Mouse (Mus musculus): Measurements from ENCODE around the gene Emc3. TPM values are rescaled to one million over a fixed set of nuclear protein-coding genes. Genes with fewer than 3 reads are reported as not detected.
A peak's percentile ranks its signal among the peaks of the same experiment; 100 is the strongest.

The Emc3 gene
- total and polyA plus RNA-seq, 2 experiments from 2014 or later = 91.8 to 118 TPM

- 57% methylated on average over 28 of the region's 28 CpGs for WGBS
- Histone ChIP-seq H3K9ac (0 out of 2 replicates have a peak overlapping the region, but pooled peaks have one; percentile 6), H3K4me2 (ENCODE audit: low read depth) (peak overlapping the region; percentile 50; the same call in 1 of the 2 replicates), H3K9me3 (ENCODE audit: low read length) (no peaks in the 10 kb centered on the region), H3K27ac (ENCODE audit: low read depth, low read length) (no peak overlapping the region), H3K36me3 (ENCODE audit: insufficient read depth) (peaks cover 40% of the 10 kb centered on the region), H3K27me3 (ENCODE audit: insufficient read depth, low read length) (no peaks in the 10 kb centered on the region), H3K4me1 (ENCODE audit: insufficient read depth) (peaks cover 3% of the 10 kb centered on the region; the same call in 1 of the 2 replicates), H3K4me3 (ENCODE audit: low read depth, low read length) (peak overlapping the region; percentile 33; the same call in 1 of the 2 replicates)
- TF ChIP-seq CTCF (IDR thresholded peaks at IDR 0.05; ENCODE audit: low read depth) = no peak
- no peak for ATAC-seq
- no peak for DNase-seq
Measured at GRCm38 (mm10) chr6:113495071-113495675, 36.3 kb downstream of the Emc3 start.

GRCm38 (mm10) chr6:113494258-113494788 lies 37.1 kb downstream of the Emc3 start:
- Histone ChIP-seq H3K9me3 (ENCODE audit: low read length) (no peaks in the 10 kb centered on the region), H3K27me3 (ENCODE audit: insufficient read depth, low read length) (no peaks in the 10 kb centered on the region), H3K36me3 (ENCODE audit: insufficient read depth) (peaks cover 49% of the 10 kb centered on the region), H3K4me3 (ENCODE audit: low read depth, low read length) (peak overlapping the region; percentile 33), H3K4me1 (ENCODE audit: insufficient read depth) (peaks cover 3% of the 10 kb centered on the region; the same call in 1 of the 2 replicates), H3K27ac (ENCODE audit: low read depth, low read length) (no peak overlapping the region), H3K4me2 (ENCODE audit: low read depth) (peak overlapping the region; percentile 50), H3K9ac (peak overlapping the region; percentile 44)
- ATAC-seq (peak; percentile 88), DNase-seq (peak; percentile 80)
- 3% methylated on average over 54 of the region's 54 CpGs for WGBS
- TF ChIP-seq CTCF (IDR thresholded peaks at IDR 0.05; ENCODE audit: low read depth) = peak; percentile 80

GRCm38 (mm10) chr6:113492101-113492864 lies 39.2 kb downstream of the Emc3 start:
- no peak overlapping the region for H3K4me2 ChIP-seq (ENCODE audit: low read depth)
- ATAC-seq = no peak
- no peak for DNase-seq
- no peaks in the 10 kb centered on the region for H3K27me3 ChIP-seq (ENCODE audit: insufficient read depth, low read length)
- H3K4me1 ChIP-seq (ENCODE audit: insufficient read depth) = peaks cover 3% of the 10 kb centered on the region; the same call in 1 of the 2 replicates
- no peaks in the 10 kb centered on the region for H3K9me3 ChIP-seq (ENCODE audit: low read length)
- no peak for TF ChIP-seq CTCF (IDR thresholded peaks at IDR 0.05; ENCODE audit: low read depth)
- WGBS = 78% methylated on average over 24 of the region's 24 CpGs
- no peak overlapping the region for H3K9ac ChIP-seq
- no peak overlapping the region for H3K4me3 ChIP-seq (ENCODE audit: low read depth, low read length)
- no peak overlapping the region for H3K27ac ChIP-seq (ENCODE audit: low read depth, low read length)
- H3K36me3 ChIP-seq (ENCODE audit: insufficient read depth) = peaks cover 51% of the 10 kb centered on the region

- no peak overlapping the region for H3K4me2 ChIP-seq (ENCODE audit: low read depth)
- 97% methylated on average over 14 of the region's 14 CpGs for WGBS
- H3K9ac ChIP-seq = no peak overlapping the region
- no peak for DNase-seq
- H3K36me3 ChIP-seq (ENCODE audit: insufficient read depth) = peaks cover 51% of the 10 kb centered on the region
- peaks cover 9% of the 10 kb centered on the region for H3K4me1 ChIP-seq (ENCODE audit: insufficient read depth)
- no peaks in the 10 kb centered on the region for H3K9me3 ChIP-seq (ENCODE audit: low read length)
- no peak overlapping the region for H3K4me3 ChIP-seq (ENCODE audit: low read depth, low read length)
- H3K27me3 ChIP-seq (ENCODE audit: insufficient read depth, low read length) = no peaks in the 10 kb centered on the region
- ATAC-seq = no peak
- TF ChIP-seq CTCF (IDR thresholded peaks at IDR 0.05; ENCODE audit: low read depth) = no peak
- H3K27ac ChIP-seq (ENCODE audit: low read depth, low read length) = no peak overlapping the region
Measured at GRCm38 (mm10) chr6:113489410-113489809, 42.0 kb downstream of the Emc3 start.

- 46% methylated on average over 7 of the region's 7 CpGs for WGBS
Measured at GRCm38 (mm10) chr6:113487125-113487576, 44.3 kb downstream of the Emc3 start.

GRCm38 (mm10) chr6:113483729-113484128 lies 47.7 kb downstream of the Emc3 start:
- WGBS = 7% methylated on average over 10 of the region's 10 CpGs
- no peaks in the 10 kb centered on the region for H3K27me3 ChIP-seq (ENCODE audit: insufficient read depth, low read length)
- H3K9me3 ChIP-seq (ENCODE audit: low read length) = no peaks in the 10 kb centered on the region
- peak overlapping the region; percentile 70 for H3K4me2 ChIP-seq (ENCODE audit: low read depth)
- H3K4me3 ChIP-seq (ENCODE audit: low read depth, low read length) = peak overlapping the region; percentile 66
- peak overlapping the region; percentile 83 for H3K9ac ChIP-seq
- H3K27ac ChIP-seq (ENCODE audit: low read depth, low read length) = peak overlapping the region; percentile 88
- TF ChIP-seq CTCF (IDR thresholded peaks at IDR 0.05; ENCODE audit: low read depth) = peak; percentile 32
- DNase-seq = peak; percentile 49
- H3K36me3 ChIP-seq (ENCODE audit: insufficient read depth) = peaks cover 14% of the 10 kb centered on the region
- peaks cover 19% of the 10 kb centered on the region for H3K4me1 ChIP-seq (ENCODE audit: insufficient read depth)
- ATAC-seq = peak; percentile 52

More at GRCm38 (mm10) chr6:113487125-113487576, 44.3 kb downstream of the Emc3 start:
- H3K27me3 ChIP-seq (ENCODE audit: insufficient read depth, low read length) = no peaks in the 10 kb centered on the region
- no peak overlapping the region for H3K4me2 ChIP-seq (ENCODE audit: low read depth)
- H3K9ac ChIP-seq = no peak overlapping the region
- peaks cover 19% of the 10 kb centered on the region for H3K4me1 ChIP-seq (ENCODE audit: insufficient read depth)
- DNase-seq = no peak
- ATAC-seq = no peak
- no peaks in the 10 kb centered on the region for H3K9me3 ChIP-seq (ENCODE audit: low read length)
- peaks cover 41% of the 10 kb centered on the region for H3K36me3 ChIP-seq (ENCODE audit: insufficient read depth)
- H3K27ac ChIP-seq (ENCODE audit: low read depth, low read length) = no peak overlapping the region
- no peak for TF ChIP-seq CTCF (IDR thresholded peaks at IDR 0.05; ENCODE audit: low read depth)
- H3K4me3 ChIP-seq (ENCODE audit: low read depth, low read length) = no peak overlapping the region
